Mouse (Mus musculus): ENCODE results near the gene Rab5a. TPM values are rescaled to one million over a fixed set of nuclear protein-coding genes. Genes with fewer than 3 reads are reported as not detected.

The Rab5a gene
- polyA plus RNA-seq, 1 experiment from 2014 or later, result 108 TPM

DNA sequence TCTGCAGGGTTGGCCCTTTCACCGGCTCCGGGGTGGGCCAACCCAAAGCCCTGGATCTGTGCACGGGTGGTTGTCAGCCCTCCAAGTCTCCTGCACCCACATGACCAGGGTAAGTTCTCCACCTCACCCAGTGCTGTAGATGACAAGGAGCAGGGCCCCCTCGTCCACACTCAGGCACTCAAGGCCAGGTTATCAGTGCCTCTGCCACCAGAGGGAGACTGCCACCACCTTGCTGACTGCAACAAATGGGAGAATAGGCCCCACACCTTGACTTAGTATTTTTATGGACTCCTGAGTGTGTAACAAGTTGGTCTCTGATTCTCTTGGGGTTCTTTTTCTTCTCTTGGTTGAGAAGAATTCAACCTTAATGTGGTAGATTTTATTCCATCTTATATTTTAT, 13.5 kb upstream of the Rab5a start:
- Histone ChIP-seq H3K9ac (ENCODE audit: low read length) (no peak overlapping the region), H3K9me3 (ENCODE audit: control insufficient read depth, low read length) (no peaks in the 10 kb centered on the region), H3K27ac (replicated peaks) (no peak overlapping the region), H3K4me1 (replicated peaks; ENCODE audit: control insufficient read depth, insufficient read depth) (no peaks in the 10 kb centered on the region), H3K4me2 (replicated peaks; ENCODE audit: low read depth) (no peak overlapping the region), H3K36me3 (ENCODE audit: control insufficient read depth, insufficient read depth, low read length) (no peaks in the 10 kb centered on the region), H3K27me3 (ENCODE audit: control insufficient read depth, insufficient read depth, low read length) (no peaks in the 10 kb centered on the region), H3K4me3 (ENCODE audit: low read depth, low read length) (no peak overlapping the region)
- peak; percentile 68 for TF ChIP-seq CTCF (IDR thresholded peaks at IDR 0.05; ENCODE audit: low read depth)
- no peak for TF ChIP-seq EP300 (optimal IDR thresholded peaks at IDR 0.05)
- DNase-seq (ENCODE audit: low spot score) (peak; percentile 34), ATAC-seq (ENCODE audit: low FRiP score, low TSS enrichment) (no peak)
- WGBS, result 56% methylated on average over 4 of the region's 4 CpGs

DNA sequence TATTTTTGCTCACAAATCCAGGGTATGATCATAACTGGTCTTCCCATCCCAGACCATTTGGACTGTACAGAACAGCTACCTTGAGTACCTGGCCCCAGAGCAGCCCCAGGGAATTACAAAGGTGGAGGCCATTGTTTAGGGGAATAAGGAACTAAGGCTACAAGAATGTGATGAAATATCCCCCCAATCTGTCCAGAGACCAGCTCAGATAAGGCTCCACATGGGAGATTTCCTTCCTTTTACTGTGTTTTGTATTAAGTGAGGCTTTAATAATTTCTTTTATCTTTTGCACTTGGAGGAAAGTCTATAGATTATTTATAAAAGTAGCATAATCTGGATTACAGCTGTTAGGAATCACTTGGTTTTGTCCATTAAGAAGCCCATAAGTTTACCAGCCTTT, 10.3 kb upstream of the Rab5a start:
- no peaks in the 10 kb centered on the region for H3K36me3 ChIP-seq (ENCODE audit: control insufficient read depth, insufficient read depth, low read length)
- H3K27ac ChIP-seq (replicated peaks), result no peak overlapping the region
- H3K27me3 ChIP-seq (ENCODE audit: control insufficient read depth, insufficient read depth, low read length), result no peaks in the 10 kb centered on the region
- TF ChIP-seq CTCF (IDR thresholded peaks at IDR 0.05; ENCODE audit: low read depth), result no peak
- TF ChIP-seq EP300 (optimal IDR thresholded peaks at IDR 0.05), result no peak
- H3K4me2 ChIP-seq (replicated peaks; ENCODE audit: low read depth), result no peak overlapping the region
- no peaks in the 10 kb centered on the region for H3K4me1 ChIP-seq (replicated peaks; ENCODE audit: control insufficient read depth, insufficient read depth)
- no peak for ATAC-seq (ENCODE audit: low FRiP score, low TSS enrichment)
- no peak for DNase-seq (ENCODE audit: low spot score)
- no peak overlapping the region for H3K9ac ChIP-seq (ENCODE audit: low read length)
- H3K4me3 ChIP-seq (ENCODE audit: low read depth, low read length), result no peak overlapping the region
- no peaks in the 10 kb centered on the region for H3K9me3 ChIP-seq (ENCODE audit: control insufficient read depth, low read length)

DNA sequence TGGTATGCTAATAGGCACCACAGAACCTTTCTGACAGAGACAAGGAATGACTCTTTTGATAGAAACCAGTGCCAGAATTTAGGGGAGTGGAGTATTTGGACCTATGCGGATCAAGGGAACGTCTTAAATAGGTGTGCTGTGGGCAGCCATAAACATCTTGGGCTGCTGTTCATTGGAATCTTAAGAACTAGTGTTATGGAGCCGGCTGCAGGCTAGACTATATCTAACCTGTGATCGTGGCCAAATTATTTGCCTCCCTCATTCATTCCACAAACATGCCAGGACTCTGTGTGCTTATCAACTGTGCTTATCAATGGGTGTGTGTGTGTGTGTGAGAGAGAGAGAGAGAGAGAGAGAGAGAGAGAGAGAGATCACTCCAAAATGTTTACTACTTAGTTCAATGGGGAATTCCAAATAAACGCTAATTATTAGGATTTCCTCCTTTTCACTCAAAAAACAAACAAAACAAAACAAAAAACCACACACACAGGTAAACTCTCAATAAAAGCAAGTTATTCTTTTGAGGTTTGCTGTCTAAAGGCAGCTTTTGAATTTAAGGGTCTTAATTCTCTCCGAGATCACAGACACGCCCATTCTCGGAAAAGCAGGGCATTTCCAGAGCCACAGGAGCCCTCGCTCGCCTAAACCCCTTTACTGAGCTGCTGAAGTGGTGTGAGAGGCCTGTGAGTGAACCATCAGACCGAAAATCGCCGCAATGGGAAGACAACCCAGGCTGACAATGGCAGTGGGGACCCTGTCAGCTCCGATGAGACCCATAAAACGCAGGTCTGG, 772 bp upstream of the Rab5a start:
- WGBS, result 3% methylated on average over 15 of the region's 15 CpGs
- H3K4me2 ChIP-seq (replicated peaks; ENCODE audit: low read depth), result peak overlapping the region; percentile 70
- ATAC-seq (ENCODE audit: low FRiP score, low TSS enrichment) (no peak; the same call in 1 of the 2 replicates), DNase-seq (ENCODE audit: low spot score) (peak; percentile 16)
- no peak for TF ChIP-seq EP300 (optimal IDR thresholded peaks at IDR 0.05)
- TF ChIP-seq CTCF (IDR thresholded peaks at IDR 0.05; ENCODE audit: low read depth), result no peak
- H3K27ac ChIP-seq (replicated peaks), result peak overlapping the region; percentile 100
- no peaks in the 10 kb centered on the region for H3K9me3 ChIP-seq (ENCODE audit: control insufficient read depth, low read length)
- no peaks in the 10 kb centered on the region for H3K27me3 ChIP-seq (ENCODE audit: control insufficient read depth, insufficient read depth, low read length)
- H3K4me3 ChIP-seq (ENCODE audit: low read depth, low read length), result peak overlapping the region; percentile 97
- no peaks in the 10 kb centered on the region for H3K36me3 ChIP-seq (ENCODE audit: control insufficient read depth, insufficient read depth, low read length)
- H3K4me1 ChIP-seq (replicated peaks; ENCODE audit: control insufficient read depth, insufficient read depth), result no peaks in the 10 kb centered on the region
- H3K9ac ChIP-seq (ENCODE audit: low read length), result peak overlapping the region; percentile 84

DNA sequence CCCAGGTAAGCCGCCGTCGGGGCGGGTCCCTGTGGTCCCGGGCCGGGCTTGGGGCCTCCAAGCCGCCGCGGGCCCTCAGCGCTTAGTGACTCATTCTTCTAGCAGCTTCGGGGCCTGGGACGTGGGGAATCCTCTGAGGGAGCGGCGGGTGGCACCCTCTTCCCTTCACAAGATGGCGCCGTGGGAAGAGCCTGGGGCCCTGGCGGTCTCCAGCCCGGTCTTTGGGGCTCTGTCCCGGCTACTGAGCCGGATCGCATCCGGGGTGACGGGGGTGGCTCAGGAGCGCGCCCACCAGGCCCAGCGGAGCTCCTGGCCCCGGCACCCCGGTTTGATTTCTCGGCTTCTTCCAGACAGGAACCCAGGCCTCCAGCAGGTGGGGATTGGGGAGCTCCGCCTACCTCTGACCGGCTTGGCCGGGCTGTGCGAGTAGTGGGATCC, 589 bp downstream of the Rab5a start:
- H3K27me3 ChIP-seq (ENCODE audit: control insufficient read depth, insufficient read depth, low read length), result no peaks in the 10 kb centered on the region
- H3K9ac ChIP-seq (ENCODE audit: low read length), result peak overlapping the region; percentile 99
- peak overlapping the region; percentile 97 for H3K4me3 ChIP-seq (ENCODE audit: low read depth, low read length)
- no peaks in the 10 kb centered on the region for H3K9me3 ChIP-seq (ENCODE audit: control insufficient read depth, low read length)
- H3K4me1 ChIP-seq (replicated peaks; ENCODE audit: control insufficient read depth, insufficient read depth), result no peaks in the 10 kb centered on the region
- peak overlapping the region; percentile 100 for H3K27ac ChIP-seq (replicated peaks)
- TF ChIP-seq EP300 (optimal IDR thresholded peaks at IDR 0.05) (no peak), CTCF (IDR thresholded peaks at IDR 0.05; ENCODE audit: low read depth) (0 out of 2 replicates have a peak, but pooled peaks have one; percentile 30)
- H3K4me2 ChIP-seq (replicated peaks; ENCODE audit: low read depth), result peak overlapping the region; percentile 72
- DNase-seq (ENCODE audit: low spot score) (peak; percentile 77), ATAC-seq (ENCODE audit: low FRiP score, low TSS enrichment) (peak; percentile 70)
- H3K36me3 ChIP-seq (ENCODE audit: control insufficient read depth, insufficient read depth, low read length), result peaks cover 3% of the 10 kb centered on the region; the same call in 1 of the 2 replicates
- WGBS, result 1% methylated on average over 17 of the region's 33 CpGs

DNA sequence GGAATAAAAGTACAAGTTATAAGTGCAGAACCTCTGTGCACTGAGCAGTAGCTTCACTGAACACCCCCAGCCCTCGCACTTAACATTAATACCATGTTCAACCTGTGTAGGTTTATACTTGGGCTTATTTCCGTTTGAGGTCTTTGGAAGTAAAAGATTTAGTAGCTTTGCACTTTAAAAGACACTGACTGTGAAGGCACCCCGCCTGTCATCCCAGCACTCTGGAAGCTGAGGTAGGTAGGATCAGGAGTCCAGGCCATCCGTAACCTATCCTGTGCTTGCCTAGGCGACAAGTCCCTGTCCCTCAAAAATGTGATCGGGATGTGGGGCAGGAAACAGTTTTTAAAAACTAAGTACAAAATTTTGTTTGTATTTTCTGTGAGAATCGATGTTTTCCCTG, 1.4 kb downstream of the Rab5a start:
- 39% methylated on average over 7 of the region's 7 CpGs for WGBS
- no peak for TF ChIP-seq CTCF (IDR thresholded peaks at IDR 0.05; ENCODE audit: low read depth)
- TF ChIP-seq EP300 (optimal IDR thresholded peaks at IDR 0.05), result no peak

More for the DNA sequence above, 1.4 kb downstream of the Rab5a start:
- Histone ChIP-seq H3K27me3 (ENCODE audit: control insufficient read depth, insufficient read depth, low read length) (no peaks in the 10 kb centered on the region), H3K36me3 (ENCODE audit: control insufficient read depth, insufficient read depth, low read length) (peaks cover 3% of the 10 kb centered on the region; the same call in 1 of the 2 replicates), H3K9me3 (ENCODE audit: control insufficient read depth, low read length) (no peaks in the 10 kb centered on the region), H3K4me3 (ENCODE audit: low read depth, low read length) (peak overlapping the region; percentile 97), H3K9ac (ENCODE audit: low read length) (peak overlapping the region; percentile 99), H3K4me2 (replicated peaks; ENCODE audit: low read depth) (peak overlapping the region; percentile 72), H3K4me1 (replicated peaks; ENCODE audit: control insufficient read depth, insufficient read depth) (no peaks in the 10 kb centered on the region), H3K27ac (replicated peaks) (no peak overlapping the region)
- no peak for DNase-seq (ENCODE audit: low spot score)
- no peak for ATAC-seq (ENCODE audit: low FRiP score, low TSS enrichment)
